Mouse (Mus musculus) CH12.LX (cell line): Measurements from ENCODE around the gene Fyttd1. TPM values are rescaled to one million over a fixed set of nuclear protein-coding genes. Genes with fewer than 3 reads are reported as not detected.

ENCODE experiments used
- DNase-seq: peaks from one replicate; pipeline ENCODE4 v3.0.0-alpha.2; 2013; ENCODE audit errors: extremely low read depth
- H3K27ac ChIP-seq: 2 replicates; pipeline ENCODE4 v1.5.1; 2012; ENCODE audit warnings: low read depth, mild to moderate bottlenecking, control low read depth, moderate library complexity; ENCODE audit not compliant: insufficient read depth
- H3K27me3 ChIP-seq: replicated peaks from 2 replicates; pipeline ENCODE3; 2012; ENCODE audit warnings: inconsistent platforms
- H3K36me3 ChIP-seq, 2 experiments: replicated peaks in 1 of 2; 2 replicates each; pipeline versions ENCODE3 to v1.6.1; 2012; ENCODE audit warnings: inconsistent platforms in 1 of 2, low read length in 1 of 2, mild to moderate bottlenecking in 1 of 2, mixed read lengths in 1 of 2, moderate library complexity in 1 of 2; ENCODE audit not compliant: control insufficient read depth in 1 of 2, insufficient read depth in 1 of 2
- H3K4me1 ChIP-seq, 2 experiments: 2 replicates each; pipeline ENCODE4 v1.6.1; 2012; ENCODE audit warnings: inconsistent platforms in 1 of 2, moderate library complexity in 1 of 2; ENCODE audit not compliant: insufficient read depth in 2 of 2, control insufficient read depth in 1 of 2
- H3K4me2 ChIP-seq: 2 replicates; pipeline ENCODE4 v1.6.1; 2012; ENCODE audit warnings: low read depth, mild to moderate bottlenecking, control low read depth; ENCODE audit not compliant: poor library complexity, insufficient read depth, severe bottlenecking
- H3K4me3 ChIP-seq, 3 experiments: fragments of 150-350 bp in 1 of 3; sonication (generic) in 1 of 3; replicated peaks in 1 of 3; 2 replicates each; pipeline versions ENCODE3 to v1.5.1; 2011 to 2012; ENCODE audit warnings: low read depth in 2 of 3, low read length in 2 of 3, mild to moderate bottlenecking in 2 of 3, moderate library complexity in 2 of 3, control low read depth in 1 of 3, improper control_type of control experiment in 1 of 3, inconsistent platforms in 1 of 3, mixed read lengths in 1 of 3; ENCODE audit not compliant: poor library complexity in 1 of 3
- H3K79me2 ChIP-seq: replicated peaks from 2 replicates; pipeline ENCODE4 v1.6.1; 2012; ENCODE audit warnings: mild to moderate bottlenecking, moderate library complexity; ENCODE audit not compliant: control insufficient read depth, poor library complexity, insufficient read depth, severe bottlenecking; ENCODE audit errors: extremely low read depth
- H3K9ac ChIP-seq: 2 replicates; pipeline ENCODE4 v1.6.1; 2012; ENCODE audit warnings: low read depth, mild to moderate bottlenecking, control low read depth, moderate library complexity; ENCODE audit not compliant: insufficient read depth
- H3K9me3 ChIP-seq: replicated peaks from 2 replicates; pipeline ENCODE3; 2012; ENCODE audit warnings: low read length, inconsistent platforms, mixed read lengths
- CHD2 ChIP-seq: IDR thresholded peaks from 2 replicates; pipeline ENCODE4 v1.6.1; 2011; ENCODE audit warnings: low read length, improper control_type of control experiment
- CTCF ChIP-seq, 2 experiments: IDR thresholded peaks in 1 of 2; conservative IDR thresholded peaks in 1 of 2; 2 replicates each; pipeline ENCODE4 v1.5.1; 2011 to 2012; ENCODE audit warnings: low read depth in 2 of 2, low read length in 2 of 2, improper control_type of control experiment in 1 of 2, inconsistent platforms in 1 of 2, mild to moderate bottlenecking in 1 of 2, moderate library complexity in 1 of 2
- E2F4 ChIP-seq: IDR thresholded peaks from 2 replicates; pipeline ENCODE4 v1.6.1; 2011; ENCODE audit warnings: low read depth, low read length, improper control_type of control experiment; ENCODE audit not compliant: insufficient replicate concordance
- EP300 ChIP-seq: IDR thresholded peaks from 2 replicates; pipeline ENCODE4 v1.6.1; 2011; ENCODE audit warnings: low read length, improper control_type of control experiment
- ETS1 ChIP-seq: conservative IDR thresholded peaks from 2 replicates; pipeline ENCODE4 v1.6.1; 2012; ENCODE audit warnings: low read depth, mild to moderate bottlenecking, inconsistent platforms, low read length, improper control_type of control experiment, moderate library complexity
- HCFC1 ChIP-seq: IDR thresholded peaks from 2 replicates; pipeline ENCODE4 v1.6.1; 2012; ENCODE audit warnings: low read depth, mild to moderate bottlenecking, inconsistent platforms, low read length, improper control_type of control experiment
- IRF4 ChIP-seq: IDR thresholded peaks from 2 replicates; pipeline ENCODE4 v1.6.1; 2014; ENCODE audit warnings: low read depth, mild to moderate bottlenecking, inconsistent platforms, low read length, improper control_type of control experiment
- JUND ChIP-seq: conservative IDR thresholded peaks from 2 replicates; pipeline ENCODE4 v1.6.1; 2011; ENCODE audit warnings: low read depth, low read length, improper control_type of control experiment
- KAT2A ChIP-seq: IDR thresholded peaks from 2 replicates; pipeline ENCODE4 v1.6.1; 2012; ENCODE audit warnings: low read length, improper control_type of control experiment, inconsistent platforms; ENCODE audit not compliant: insufficient replicate concordance
- MAX ChIP-seq: IDR thresholded peaks from 2 replicates; pipeline ENCODE4 v1.6.1; 2011; ENCODE audit warnings: low read length, improper control_type of control experiment
- MAZ ChIP-seq: IDR thresholded peaks from 2 replicates; pipeline ENCODE4 v1.6.1; 2012; ENCODE audit warnings: low read depth, mild to moderate bottlenecking, inconsistent platforms, low read length, improper control_type of control experiment, moderate library complexity
- MEF2A ChIP-seq: IDR thresholded peaks from 2 replicates; pipeline ENCODE4 v1.6.1; 2014; ENCODE audit warnings: low read depth, mild to moderate bottlenecking, inconsistent platforms, low read length, improper control_type of control experiment, borderline replicate concordance
- MYC ChIP-seq: IDR thresholded peaks from 2 replicates; pipeline ENCODE4 v1.6.1; 2011; ENCODE audit warnings: low read depth, mild to moderate bottlenecking, improper control_type of control experiment, low read length
- NELFE ChIP-seq: IDR thresholded peaks from 2 replicates; pipeline ENCODE4 v1.6.1; 2011; ENCODE audit warnings: low read depth, low read length, improper control_type of control experiment
- RAD21 ChIP-seq: IDR thresholded peaks from 2 replicates; pipeline ENCODE4 v1.6.1; 2011; ENCODE audit warnings: low read depth, mild to moderate bottlenecking, low read length, improper control_type of control experiment, moderate library complexity
- RCOR1 ChIP-seq: conservative IDR thresholded peaks from 2 replicates; pipeline ENCODE4 v1.6.1; 2012; ENCODE audit warnings: low read depth, mild to moderate bottlenecking, inconsistent platforms, low read length, improper control_type of control experiment
- SIN3A ChIP-seq: IDR thresholded peaks from 2 replicates; pipeline ENCODE4 v1.6.1; 2012; ENCODE audit warnings: low read length, improper control_type of control experiment, inconsistent platforms
- SMC3 ChIP-seq: IDR thresholded peaks from 2 replicates; pipeline ENCODE4 v1.6.1; 2011; ENCODE audit warnings: low read depth, low read length, improper control_type of control experiment
- TBP ChIP-seq: conservative IDR thresholded peaks from 2 replicates; pipeline ENCODE4 v1.6.1; 2011; ENCODE audit warnings: low read depth, low read length, improper control_type of control experiment
- TCF12 ChIP-seq: IDR thresholded peaks from 2 replicates; pipeline ENCODE4 v1.6.1; 2014; ENCODE audit warnings: low read depth, mild to moderate bottlenecking, inconsistent platforms, low read length, improper control_type of control experiment
- UBTF ChIP-seq: IDR thresholded peaks from 2 replicates; pipeline ENCODE4 v1.6.1; 2012; ENCODE audit warnings: low read depth, mild to moderate bottlenecking, inconsistent platforms, low read length, improper control_type of control experiment, moderate library complexity
- USF1 ChIP-seq: IDR thresholded peaks from 2 replicates; pipeline ENCODE4 v1.6.1; 2014; ENCODE audit warnings: low read depth, mild to moderate bottlenecking, inconsistent platforms, low read length, improper control_type of control experiment
- ZC3H11A ChIP-seq: IDR thresholded peaks from 2 replicates; pipeline ENCODE4 v1.6.1; 2012; ENCODE audit warnings: low read depth, mild to moderate bottlenecking, inconsistent platforms, low read length, improper control_type of control experiment
- ZNF384 ChIP-seq: IDR thresholded peaks from 2 replicates; pipeline ENCODE4 v1.6.1; 2012; ENCODE audit warnings: low read depth, low read length, improper control_type of control experiment, inconsistent platforms
- dilution Hi-C: fragments of 300-500 bp; cut with MboI; formaldehyde crosslinking; loops from 2 replicates; pipeline ENCODE4 v1.14.3; 2020; ENCODE audit warnings: low sequenced_read_pairs; ENCODE audit not compliant: extremely low pct_unique_long_range_greater_than_20kb, extremely low pct_ligation_motif_present
- in situ Hi-C: fragments of 300-500 bp; cut with MboI; formaldehyde crosslinking; loops from 3 replicates; pipeline ENCODE4 v1.14.3; 2019; ENCODE audit warnings: low sequenced_read_pairs, low pct_ligation_motif_present, low pct_unique_long_range_greater_than_20kb, mixed read lengths
- polyA plus RNA-seq: library from polyadenylated mRNA; unstranded; fragments of >175 nt; gene quantifications from 2 replicates; pipeline ENCODE4 v1.2.1, GENCODE M21; 2012; ENCODE audit warnings: low read depth; ENCODE audit not compliant: insufficient read length
- total RNA-seq, 2 experiments: library from RNA; depleted of rRNA; stranded (reverse); fragments of 300-350 nt in 1 of 2; fragments of >200 nt in 1 of 2; gene quantifications; 2 replicates each; pipeline ENCODE4 v1.2.3; 2012 to 2014

Fyttd1 gene
- total and polyA plus RNA-seq, 3 experiments: 148 to 264 (median 168) TPM

DNA sequence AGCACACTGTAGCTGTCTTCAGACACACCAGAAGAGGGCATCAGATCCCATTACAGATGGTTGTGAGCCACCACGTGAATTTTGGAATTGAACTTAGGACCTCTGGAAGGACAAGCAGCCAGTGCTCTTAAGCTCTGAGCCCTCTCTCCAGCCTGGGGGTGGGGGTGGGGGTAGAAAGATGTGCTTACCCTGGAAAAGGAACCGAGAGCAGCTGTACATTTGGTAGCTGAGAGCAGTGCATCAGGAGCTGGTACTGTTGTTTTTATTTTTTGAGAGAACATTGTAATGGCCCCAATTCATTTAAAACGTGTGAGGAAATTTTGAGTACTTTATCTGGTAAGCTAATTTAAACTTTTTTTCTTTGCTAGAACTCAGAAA is 24.7 kb downstream of the Fyttd1 start:
- dilution Hi-C loops (no loop called here), in situ Hi-C loops (no loop called here)
- TF ChIP-seq EP300 (peak; percentile 63), CHD2 (0 out of 2 replicates have a peak, but pooled peaks have one; percentile 56), ETS1 (no peak), SIN3A (peak; percentile 47; the same call in 1 of the 2 replicates), NELFE (no peak), TCF12 (no peak), MAZ (no peak), CTCF (conservative IDR thresholded peaks at IDR 0.05 in 1 of 2, IDR thresholded peaks at IDR 0.05 in 1 of 2; ENCODE audit: low read depth in 2 of 2, low read length in 2 of 2) (peak in 1 of 2 experiments; percentile 29; a peak in 2 of 4 replicates), MAX (no peak), HCFC1 (no peak), MYC (0 out of 2 replicates have a peak, but pooled peaks have one; percentile 33), UBTF (no peak), MEF2A (no peak), E2F4 (no peak), RCOR1 (no peak), JUND (no peak), ZC3H11A (no peak), ZNF384 (0 out of 2 replicates have a peak, but pooled peaks have one; percentile 20), SMC3 (no peak), RAD21 (no peak; the same call in 1 of the 2 replicates), KAT2A (no peak), USF1 (no peak), IRF4 (peak; percentile 81), TBP (no peak)
- no peaks in the 10 kb centered on the region for H3K27me3 ChIP-seq
- H3K36me3 ChIP-seq: peaks cover 40 to 85% of the 10 kb centered on the region in 2 experiments
- H3K9ac ChIP-seq: 0 out of 2 replicates have a peak overlapping the region, but pooled peaks have one; percentile 3
- H3K27ac ChIP-seq: no peak overlapping the region
- no peak overlapping the region for H3K4me3 ChIP-seq
- 0 out of 2 replicates have a peak overlapping the region, but pooled peaks have one; percentile 52 for H3K4me2 ChIP-seq
- H3K79me2 ChIP-seq: peaks cover 9% of the 10 kb centered on the region; the same call in 1 of the 2 replicates
- no peaks in the 10 kb centered on the region for H3K9me3 ChIP-seq
- DNase-seq: peak; percentile 53
- peaks cover 3 to 37% of the 10 kb centered on the region in 2 experiments for H3K4me1 ChIP-seq
